Mouse (Mus musculus) C2C12 (cell line): ENCODE results near the gene Tgfb1.

Experiments used
- CTCF ChIP-seq: IDR thresholded peaks from one replicate; pipeline ENCODE4 v1.5.1; 2011; ENCODE audit not compliant: control insufficient read depth, insufficient read depth, insufficient read length
- MYOD1 ChIP-seq: IDR thresholded peaks from one replicate; pipeline ENCODE4 v1.6.1; 2011; ENCODE audit warnings: low read depth; ENCODE audit not compliant: control insufficient read depth, insufficient read length
- MYOG ChIP-seq: IDR thresholded peaks from one replicate; pipeline ENCODE4 v1.6.1; 2011; ENCODE audit not compliant: control insufficient read depth, insufficient read length; ENCODE audit errors: extremely low read depth
- USF1 ChIP-seq: IDR thresholded peaks from one replicate; pipeline ENCODE4 v1.6.1; 2011; ENCODE audit warnings: low read depth, mild to moderate bottlenecking, control low read depth, moderate library complexity

- TF ChIP-seq CTCF: no peak
- no peak for TF ChIP-seq USF1
- TF ChIP-seq MYOD1: no peak
- TF ChIP-seq MYOG: no peak
These were observed 16.7 kb upstream of the Tgfb1 start for GRCm38 (mm10) chr7:25670096-25670495.
